Mouse (Mus musculus) liver, embryonic 13.5 days (tissue): ENCODE data around the gene Clec1b. TPM values are rescaled to one million over a fixed set of nuclear protein-coding genes. Genes with fewer than 3 reads are reported as not detected.

ENCODE experiments used
- ATAC-seq: fragments of 200-750 bp; cut with Nextera tagmentation; 2 replicates; pipeline ENCODE4 v1.8.0; 2017; ENCODE audit warnings: low read depth, mild to moderate bottlenecking, moderate number of reproducible peaks, moderate library complexity
- DNase-seq: peaks from one replicate; pipeline ENCODE4 v3.0.0; 2022
- H3K27ac ChIP-seq: fragments of 300-500 bp; sonication (generic); 2 replicates; pipeline ENCODE4 v1.5.1; 2015; ENCODE audit warnings: moderate library complexity, mild to moderate bottlenecking, inconsistent platforms
- H3K27me3 ChIP-seq: fragments of 300-500 bp; sonication (generic); 2 replicates; pipeline ENCODE4 v1.6.1; 2015; ENCODE audit warnings: mild to moderate bottlenecking, inconsistent platforms
- H3K36me3 ChIP-seq: fragments of 300-500 bp; sonication (generic); 2 replicates; pipeline ENCODE4 v1.6.1; 2015; ENCODE audit warnings: mild to moderate bottlenecking, inconsistent platforms
- H3K4me1 ChIP-seq: fragments of 300-500 bp; sonication (generic); replicated peaks from 2 replicates; pipeline ENCODE4 v1.6.1; 2015; ENCODE audit warnings: inconsistent platforms
- H3K4me2 ChIP-seq: fragments of 300-500 bp; sonication (generic); 2 replicates; pipeline ENCODE4 v1.6.1; 2015; ENCODE audit warnings: inconsistent platforms, mild to moderate bottlenecking, moderate library complexity
- H3K4me3 ChIP-seq: fragments of 300-500 bp; sonication (generic); replicated peaks from 2 replicates; pipeline ENCODE4 v1.5.1; 2015; ENCODE audit warnings: mild to moderate bottlenecking, inconsistent platforms
- H3K9ac ChIP-seq: fragments of 300-500 bp; sonication (generic); 2 replicates; pipeline ENCODE4 v1.6.1; 2015; ENCODE audit warnings: mild to moderate bottlenecking, inconsistent platforms
- H3K9me3 ChIP-seq: fragments of 300-500 bp; sonication (generic); replicated peaks from 2 replicates; pipeline ENCODE4 v1.6.1; 2016; ENCODE audit warnings: inconsistent platforms
- WGBS: fragments of 180-500 bp; shearing (Covaris S2); methylation state at CpG from one replicate; pipeline ENCODE4 v1.1.7; 2015; ENCODE audit not compliant: insufficient replicate concordance; 5-methylcytosine and 5-hydroxymethylcytosine counted together
- polyA plus RNA-seq: library from polyadenylated mRNA; unstranded; fragments of >200 nt; fragmentation: Nextera tagmentation; extraction: Ambion mirVana; gene quantifications from 2 replicates; pipeline ENCODE4 v1.2.1, GENCODE M21; 2015

Clec1b gene
- polyA plus RNA-seq, 1 experiment from 2014 or later = 27.1 TPM

GRCm38 (mm10) chr6:129414177-129414576, 17.1 kb downstream of the Clec1b start:
- no peaks in the 10 kb centered on the region for H3K27me3 ChIP-seq
- H3K4me3 ChIP-seq = no peak overlapping the region
- no peak for ATAC-seq

DNA sequence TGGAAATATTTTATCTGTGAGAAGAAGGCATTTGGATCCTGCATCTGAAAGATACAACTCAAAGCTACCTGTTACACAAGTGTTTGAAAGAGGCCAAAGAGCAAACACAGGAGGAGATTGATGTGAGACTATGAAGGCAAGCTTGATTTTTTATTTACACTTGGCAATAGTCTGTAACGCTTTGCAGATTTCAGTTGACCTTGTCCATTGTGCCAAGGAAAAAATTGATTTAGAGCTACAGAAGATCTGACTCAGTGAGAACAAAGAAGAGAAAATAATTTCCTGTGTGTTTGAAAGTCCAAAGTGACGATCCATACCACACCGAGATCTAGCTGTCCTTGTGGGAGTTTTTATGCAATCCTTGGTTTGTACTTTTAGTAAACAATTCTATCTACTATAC, 25.2 kb downstream of the Clec1b start:
- ATAC-seq (no peak), DNase-seq (no peak)
- Histone ChIP-seq H3K27me3 (no peaks in the 10 kb centered on the region), H3K27ac (no peak overlapping the region), H3K9ac (no peak overlapping the region), H3K36me3 (no peaks in the 10 kb centered on the region), H3K4me1 (peaks cover 11% of the 10 kb centered on the region; the same call in 1 of the 2 replicates), H3K4me2 (no peak overlapping the region), H3K4me3 (no peak overlapping the region), H3K9me3 (no peaks in the 10 kb centered on the region)
- WGBS = 73% methylated on average over 3 of the region's 3 CpGs

More at GRCm38 (mm10) chr6:129414177-129414576, 17.1 kb downstream of the Clec1b start:
- Histone ChIP-seq H3K9ac (no peak overlapping the region), H3K27ac (no peak overlapping the region), H3K36me3 (no peaks in the 10 kb centered on the region), H3K9me3 (no peaks in the 10 kb centered on the region), H3K4me2 (no peak overlapping the region), H3K4me1 (no peaks in the 10 kb centered on the region)
- DNase-seq = no peak
- 64% methylated on average over 1 of the region's 1 CpGs for WGBS

DNA sequence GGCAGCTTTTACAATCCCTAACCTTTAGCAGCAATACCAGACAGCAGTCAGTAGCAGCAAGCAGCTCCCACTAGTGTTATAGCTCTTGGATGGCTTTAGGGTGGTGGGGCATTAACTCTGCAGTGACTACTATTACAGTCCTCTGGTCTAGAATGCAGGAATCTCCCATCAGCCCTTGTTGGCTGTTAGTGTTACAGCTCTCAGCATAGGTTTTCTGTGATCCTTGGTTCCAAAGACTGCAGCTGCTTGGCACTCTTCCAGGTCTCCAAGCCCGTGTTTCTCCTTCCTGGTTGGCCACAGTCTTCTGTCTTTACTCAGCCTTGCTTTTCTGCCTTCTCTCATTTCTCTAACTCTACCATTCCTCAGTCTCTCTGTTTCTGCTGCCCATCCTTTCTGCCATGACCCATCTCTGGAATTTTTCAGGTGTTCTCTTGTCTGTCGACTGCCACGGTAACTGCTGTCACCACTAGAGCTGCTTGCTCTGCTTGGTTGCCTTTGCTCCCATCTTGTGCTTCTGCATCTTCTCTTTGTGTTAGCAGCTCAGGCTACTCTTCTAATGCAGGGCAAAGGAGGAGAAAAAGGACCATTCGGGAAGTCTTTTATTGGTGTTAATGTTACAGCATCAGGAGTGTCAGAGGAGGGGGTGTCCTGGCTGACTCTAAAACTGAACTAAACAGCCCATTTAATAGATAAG, 26.1 kb downstream of the Clec1b start:
- Histone ChIP-seq H3K4me1 (peaks cover 11% of the 10 kb centered on the region; the same call in 1 of the 2 replicates), H3K27me3 (no peaks in the 10 kb centered on the region), H3K36me3 (no peaks in the 10 kb centered on the region), H3K4me3 (no peak overlapping the region), H3K9ac (no peak overlapping the region), H3K4me2 (no peak overlapping the region), H3K27ac (no peak overlapping the region), H3K9me3 (no peaks in the 10 kb centered on the region)
- no peak for ATAC-seq
- DNase-seq = no peak
- 63% methylated on average over 4 of the region's 4 CpGs for WGBS

GRCm38 (mm10) chr6:129423734-129424072, 26.6 kb downstream of the Clec1b start:
- Histone ChIP-seq H3K4me1 (peaks cover 11% of the 10 kb centered on the region; the same call in 1 of the 2 replicates), H3K9me3 (no peaks in the 10 kb centered on the region), H3K4me3 (no peak overlapping the region), H3K27me3 (no peaks in the 10 kb centered on the region), H3K9ac (no peak overlapping the region), H3K27ac (no peak overlapping the region), H3K36me3 (no peaks in the 10 kb centered on the region), H3K4me2 (no peak overlapping the region)
- WGBS = 0% methylated on average over 1 of the region's 1 CpGs
- DNase-seq (peak; percentile 34), ATAC-seq (peak; percentile 86)

GRCm38 (mm10) chr6:129425217-129425616, 28.1 kb downstream of the Clec1b start:
- Histone ChIP-seq H3K27me3 (no peaks in the 10 kb centered on the region), H3K36me3 (no peaks in the 10 kb centered on the region), H3K4me3 (no peak overlapping the region), H3K4me1 (peaks cover 11% of the 10 kb centered on the region; the same call in 1 of the 2 replicates), H3K27ac (peak overlapping the region; percentile 21; the same call in 1 of the 2 replicates), H3K9ac (no peak overlapping the region), H3K4me2 (no peak overlapping the region), H3K9me3 (no peaks in the 10 kb centered on the region)
- WGBS = 10% methylated on average over 5 of the region's 5 CpGs
- ATAC-seq (peak; percentile 43), DNase-seq (no peak)

DNA sequence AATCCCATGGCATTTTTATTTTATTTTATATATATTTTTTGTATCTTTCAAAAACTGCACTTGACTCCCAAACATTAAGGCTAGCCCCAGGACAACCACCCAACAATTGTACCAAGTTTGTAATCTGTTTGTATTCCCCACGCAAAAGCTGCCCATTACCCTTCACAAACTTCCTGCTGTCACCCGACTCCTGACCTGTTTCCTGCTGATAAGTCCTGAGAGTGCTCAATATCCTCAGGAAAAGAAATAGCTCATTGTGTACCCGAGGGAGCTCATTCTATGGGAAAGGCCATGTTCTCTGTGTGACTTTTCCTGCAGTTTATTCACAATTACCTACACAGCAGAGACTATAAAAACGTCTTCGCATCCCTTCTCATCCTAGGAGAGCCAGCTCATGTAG, 28.7 kb downstream of the Clec1b start:
- DNase-seq (no peak), ATAC-seq (peak; percentile 13; the same call in 1 of the 2 replicates)
- Histone ChIP-seq H3K27ac (no peak overlapping the region), H3K27me3 (no peaks in the 10 kb centered on the region), H3K9ac (no peak overlapping the region), H3K4me2 (no peak overlapping the region), H3K36me3 (no peaks in the 10 kb centered on the region), H3K4me1 (peaks cover 11% of the 10 kb centered on the region; the same call in 1 of the 2 replicates), H3K4me3 (no peak overlapping the region), H3K9me3 (no peaks in the 10 kb centered on the region)
- WGBS = 12% methylated on average over 5 of the region's 5 CpGs

GRCm38 (mm10) chr6:129427281-129427680, 30.2 kb downstream of the Clec1b start:
- Histone ChIP-seq H3K27me3 (no peaks in the 10 kb centered on the region), H3K9ac (no peak overlapping the region), H3K4me3 (no peak overlapping the region), H3K27ac (no peak overlapping the region), H3K4me2 (no peak overlapping the region), H3K4me1 (peaks cover 11% of the 10 kb centered on the region; the same call in 1 of the 2 replicates), H3K36me3 (no peaks in the 10 kb centered on the region), H3K9me3 (no peaks in the 10 kb centered on the region)
- ATAC-seq (no peak), DNase-seq (no peak)
- 36% methylated on average over 4 of the region's 4 CpGs for WGBS

GRCm38 (mm10) chr6:129434239-129434638, 37.1 kb downstream of the Clec1b start:
- Histone ChIP-seq H3K36me3 (no peaks in the 10 kb centered on the region), H3K4me3 (no peak overlapping the region), H3K4me1 (no peaks in the 10 kb centered on the region), H3K9ac (no peak overlapping the region), H3K4me2 (no peak overlapping the region), H3K27me3 (no peaks in the 10 kb centered on the region), H3K27ac (no peak overlapping the region), H3K9me3 (no peaks in the 10 kb centered on the region)
- ATAC-seq (no peak), DNase-seq (no peak)
- 19% methylated on average over 5 of the region's 5 CpGs for WGBS

DNA sequence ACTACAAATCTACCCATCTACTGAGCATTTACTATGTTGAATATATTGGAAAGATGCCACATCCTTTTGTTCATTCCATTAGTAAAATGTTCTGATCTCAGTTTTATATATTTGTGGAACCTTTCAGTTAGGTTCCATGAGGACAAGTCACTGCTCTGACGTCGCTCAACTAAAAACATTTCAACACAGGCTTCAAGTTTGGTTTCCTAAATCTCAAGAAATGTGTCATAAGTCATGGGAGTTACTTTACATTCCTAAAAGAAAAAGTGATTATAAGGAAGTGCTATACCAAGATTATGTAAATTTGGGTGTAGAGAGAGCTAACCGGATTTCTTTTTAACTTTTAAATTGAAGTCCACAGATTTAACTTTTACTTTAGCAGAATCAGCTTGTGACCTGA, 38.9 kb downstream of the Clec1b start:
- ATAC-seq = no peak
- Histone ChIP-seq H3K4me1 (no peaks in the 10 kb centered on the region), H3K9me3 (no peaks in the 10 kb centered on the region), H3K27ac (no peak overlapping the region), H3K36me3 (no peaks in the 10 kb centered on the region), H3K4me2 (no peak overlapping the region), H3K27me3 (no peaks in the 10 kb centered on the region), H3K4me3 (no peak overlapping the region), H3K9ac (no peak overlapping the region)
- WGBS = 63% methylated on average over 3 of the region's 3 CpGs
- DNase-seq = no peak

DNA sequence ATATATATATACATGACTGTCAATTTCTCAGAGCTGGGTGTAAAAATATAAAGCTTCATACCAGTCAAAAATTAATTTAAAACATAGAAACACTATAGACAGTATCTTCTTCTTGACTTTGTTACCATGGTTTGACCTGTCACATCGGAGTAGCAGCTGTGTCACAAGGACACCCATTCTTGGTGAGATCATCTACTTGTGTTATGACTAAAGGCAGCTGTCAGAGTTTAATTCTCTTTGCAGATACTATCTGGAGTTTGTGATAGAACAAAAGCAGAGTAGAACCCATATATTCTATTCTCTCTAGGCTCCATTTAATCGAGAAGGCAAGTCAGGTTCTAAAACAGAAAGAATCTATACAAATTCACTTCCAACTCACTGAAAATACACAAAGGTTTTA, 40.9 kb downstream of the Clec1b start:
- DNase-seq (no peak), ATAC-seq (no peak)
- H3K4me2 ChIP-seq = no peak overlapping the region
- 67% methylated on average over 2 of the region's 2 CpGs for WGBS
- H3K4me3 ChIP-seq = no peak overlapping the region
- no peaks in the 10 kb centered on the region for H3K27me3 ChIP-seq
- no peaks in the 10 kb centered on the region for H3K4me1 ChIP-seq
- H3K9ac ChIP-seq = no peak overlapping the region
- no peak overlapping the region for H3K27ac ChIP-seq
- H3K36me3 ChIP-seq = no peaks in the 10 kb centered on the region
- no peaks in the 10 kb centered on the region for H3K9me3 ChIP-seq

GRCm38 (mm10) chr6:129449743-129450142, 52.6 kb downstream of the Clec1b start:
- no peaks in the 10 kb centered on the region for H3K36me3 ChIP-seq
- no peak overlapping the region for H3K9ac ChIP-seq
- no peak for DNase-seq
- H3K4me1 ChIP-seq = no peaks in the 10 kb centered on the region
- no peaks in the 10 kb centered on the region for H3K9me3 ChIP-seq
- H3K4me2 ChIP-seq = no peak overlapping the region
- no peak overlapping the region for H3K4me3 ChIP-seq
- no peak overlapping the region for H3K27ac ChIP-seq
- H3K27me3 ChIP-seq = no peaks in the 10 kb centered on the region
- no peak for ATAC-seq
- WGBS = 59% methylated on average over 6 of the region's 6 CpGs

DNA sequence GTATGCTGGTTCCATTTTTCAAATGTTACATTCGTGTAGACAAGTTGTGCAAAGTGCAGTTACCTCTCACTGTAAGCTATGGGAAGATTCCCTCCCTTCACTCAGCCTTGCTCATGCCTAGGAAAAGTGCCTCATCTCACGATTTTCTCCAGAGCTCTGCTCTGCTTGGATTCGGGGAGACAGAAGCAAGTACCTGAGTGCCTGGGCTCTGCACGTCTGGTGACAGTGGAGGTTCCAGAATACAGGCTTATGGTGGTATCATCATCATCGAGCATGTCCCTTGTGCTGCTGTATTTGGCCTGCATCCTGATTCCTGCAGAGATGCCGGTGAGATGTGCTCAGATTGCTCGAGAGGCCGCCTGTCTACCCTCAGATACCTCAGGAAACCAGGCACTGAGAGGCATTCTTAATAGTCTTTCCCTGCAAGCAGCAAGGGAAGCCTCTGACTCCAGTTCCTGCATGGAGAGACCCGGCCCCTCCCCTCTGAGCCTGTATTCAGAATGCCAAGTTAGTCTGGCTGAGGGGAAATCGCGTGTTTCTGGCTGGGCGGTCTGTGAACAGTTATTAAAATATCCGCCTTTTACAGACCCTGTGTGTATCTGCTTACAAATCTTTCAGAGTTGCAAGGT, 54.4 kb downstream of the Clec1b start, which contains the start of gene Clec1a:
TSS of gene Clec1a (minus strand) at position 590 of the 629 bp plus-strand sequence.
- H3K27me3 ChIP-seq = no peaks in the 10 kb centered on the region
- 41% methylated on average over 13 of the region's 13 CpGs for WGBS
- H3K27ac ChIP-seq = no peak within 1 kb of the TSS
- no peaks in the 10 kb centered on the region for H3K9me3 ChIP-seq
- no peak within 1 kb of the TSS for H3K9ac ChIP-seq
- H3K36me3 ChIP-seq = no peaks in the 10 kb centered on the region
- no peak within 1 kb of the TSS for H3K4me3 ChIP-seq
- ATAC-seq (no peak), DNase-seq (no peak)
- H3K4me1 ChIP-seq = no peaks in the 10 kb centered on the region
- no peak within 1 kb of the TSS for H3K4me2 ChIP-seq
